Mouse (Mus musculus) cerebral cortex, adult 2 months (tissue): ENCODE measurements around the gene B130006D01Rik.

Source experiments
- WGBS: fragments of 180-500 bp; shearing (Covaris S2); methylation state at CpG from one replicate; pipeline ENCODE4 v1.1.7; 2018; 5-methylcytosine and 5-hydroxymethylcytosine counted together

B130006D01Rik gene

GRCm38 (mm10) chr11:95723287-95723686, at the start of gene B130006D01Rik:
Gene B130006D01Rik, plus strand, starts transcription at chr11:95723587.
- WGBS: 90% methylated on average over 5 of the region's 5 CpGs

DNA sequence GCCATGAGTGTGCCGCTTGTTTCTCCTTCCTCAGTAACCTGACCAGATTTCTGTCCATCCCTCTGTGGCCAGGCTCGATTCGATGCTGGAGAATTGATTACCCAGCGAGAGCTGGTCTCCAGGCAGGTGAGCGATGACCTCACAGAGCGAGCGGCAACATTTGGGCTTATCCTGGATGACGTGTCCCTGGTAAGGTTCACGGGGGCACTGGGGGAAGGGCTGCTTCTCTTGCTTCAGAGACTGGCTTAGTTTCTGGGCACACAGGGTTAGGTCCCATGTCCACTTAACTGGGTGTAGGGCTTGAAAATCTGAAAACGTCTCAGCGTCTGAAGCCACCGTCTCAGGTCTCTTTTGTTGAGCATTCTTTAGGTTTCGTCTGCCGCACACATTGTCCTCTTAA, 47.9 kb upstream of the B130006D01Rik start:
- 92% methylated on average over 14 of the region's 14 CpGs for WGBS

DNA sequence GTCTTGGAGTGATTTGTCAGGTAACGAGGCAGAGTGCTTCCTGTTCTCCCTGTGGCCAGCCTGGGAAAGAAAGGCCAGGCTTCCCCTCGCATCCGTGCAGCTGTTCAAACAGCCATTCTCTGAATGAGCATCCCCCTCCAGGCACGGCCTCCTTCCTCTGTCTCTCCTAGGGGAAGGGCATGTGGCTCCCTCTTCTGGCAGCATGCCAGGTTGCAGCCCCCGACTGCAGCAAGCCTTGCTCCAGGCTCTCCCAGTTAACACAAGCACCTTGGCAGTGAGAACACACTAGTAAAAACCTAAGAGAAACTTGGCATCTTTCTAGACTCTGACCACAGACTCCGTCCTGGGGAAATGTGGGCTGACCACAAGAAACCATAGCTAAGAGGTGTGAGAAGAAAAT, 47.1 kb upstream of the B130006D01Rik start:
- WGBS: 39% methylated on average over 6 of the region's 6 CpGs

DNA sequence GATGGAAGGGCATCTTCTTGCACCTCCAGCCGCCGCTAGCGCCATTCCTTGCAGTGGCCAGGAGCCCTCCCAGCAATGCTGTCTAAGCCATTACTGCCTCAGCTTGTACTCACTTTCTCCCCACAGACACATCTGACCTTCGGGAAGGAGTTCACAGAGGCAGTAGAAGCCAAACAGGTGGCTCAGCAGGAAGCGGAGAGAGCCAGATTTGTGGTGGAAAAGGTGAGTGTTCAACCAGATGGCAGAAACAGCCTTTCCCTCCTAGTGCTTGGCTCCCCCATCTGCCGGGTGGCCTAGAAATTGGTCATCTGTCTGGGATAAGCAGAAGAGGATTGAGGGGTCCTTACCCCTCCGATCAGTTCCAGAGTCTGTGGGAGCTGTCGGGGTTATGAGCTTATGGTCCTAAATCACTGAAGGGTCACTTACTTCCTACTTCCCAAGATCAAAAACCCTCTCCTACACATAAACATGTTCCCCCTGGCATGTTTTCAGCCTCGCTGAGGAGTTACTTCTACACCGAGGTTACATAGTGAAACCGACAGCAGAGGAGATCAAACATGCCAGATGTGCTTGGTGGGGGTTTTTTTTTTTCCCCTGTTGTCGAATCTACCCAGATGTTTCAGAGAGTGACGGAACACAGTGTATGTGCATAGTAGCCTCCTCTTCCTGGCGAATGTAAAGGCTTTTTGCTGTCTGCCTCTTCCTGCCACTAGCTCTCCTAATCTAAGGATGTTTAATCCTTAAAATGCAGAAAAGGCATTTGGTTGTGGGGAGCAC, 45.3 kb upstream of the B130006D01Rik start:
- 87% methylated on average over 14 of the region's 14 CpGs for WGBS

DNA sequence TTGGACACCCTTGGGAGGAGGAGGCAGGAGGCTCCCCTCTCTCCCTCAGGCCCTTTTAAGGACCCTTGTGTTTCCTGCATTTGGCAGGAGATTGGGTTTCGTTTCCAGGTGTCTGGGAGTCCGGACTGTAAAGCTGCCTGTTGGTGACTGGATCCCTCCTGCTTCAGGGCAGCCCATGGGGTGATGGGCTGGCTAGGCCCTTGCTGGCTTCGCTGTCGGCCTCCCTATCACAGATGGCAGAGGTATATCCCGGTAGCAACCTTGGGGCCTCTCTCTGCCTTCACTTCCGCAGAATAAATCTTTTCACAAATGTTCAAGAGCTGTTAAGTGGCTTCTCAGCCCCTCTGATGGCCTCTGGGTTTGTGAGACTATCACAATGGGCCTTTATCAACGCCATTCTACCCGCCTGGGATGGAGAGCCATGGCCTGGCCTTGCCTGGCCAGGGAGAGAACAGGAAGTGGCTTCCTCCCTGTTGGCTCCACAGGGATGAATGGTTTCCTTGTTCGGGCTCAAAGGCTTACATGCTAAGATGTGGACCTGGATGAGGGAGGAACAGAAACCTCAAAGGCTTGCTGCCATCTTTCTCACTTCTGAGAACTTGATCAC, 41.3 kb upstream of the B130006D01Rik start:
- 73% methylated on average over 9 of the region's 9 CpGs for WGBS

GRCm38 (mm10) chr11:95682946-95683345, 40.4 kb upstream of the B130006D01Rik start:
- WGBS: 92% methylated on average over 3 of the region's 3 CpGs

- WGBS: 3% methylated on average over 4 of the region's 4 CpGs
Observed at GRCm38 (mm10) chr11:95686031-95686430, 37.4 kb upstream of the B130006D01Rik start.

DNA sequence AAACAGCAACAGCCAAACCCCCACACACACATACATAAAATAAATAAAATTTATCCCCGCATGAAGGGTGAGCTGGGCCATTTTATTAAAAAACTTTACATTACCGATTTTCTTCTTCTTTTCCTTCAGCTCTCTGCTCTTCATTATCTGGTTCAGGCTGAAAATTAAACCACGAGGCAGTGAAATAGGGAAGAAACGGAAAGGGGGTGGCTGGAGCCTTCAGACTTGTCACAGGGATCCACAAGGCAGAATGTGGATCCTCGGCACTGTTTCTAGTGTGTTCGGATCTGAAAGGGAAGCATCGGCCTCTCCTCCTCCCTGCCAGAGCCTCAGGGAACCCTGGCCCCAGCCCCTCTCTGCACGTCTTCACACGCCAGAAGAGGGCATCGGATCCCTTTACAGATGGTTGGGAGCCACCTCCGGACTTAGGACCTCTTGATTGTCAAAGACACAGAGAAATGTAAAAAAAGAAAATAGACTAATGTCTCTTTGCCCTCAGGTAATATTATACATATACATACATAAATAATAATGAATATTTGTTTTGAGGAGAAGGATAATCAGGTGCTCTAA, 36.2 kb upstream of the B130006D01Rik start:
- WGBS: 48% methylated on average over 11 of the region's 11 CpGs

- 68% methylated on average over 6 of the region's 6 CpGs for WGBS
Observed at GRCm38 (mm10) chr11:95688515-95688914, 34.9 kb upstream of the B130006D01Rik start.

DNA sequence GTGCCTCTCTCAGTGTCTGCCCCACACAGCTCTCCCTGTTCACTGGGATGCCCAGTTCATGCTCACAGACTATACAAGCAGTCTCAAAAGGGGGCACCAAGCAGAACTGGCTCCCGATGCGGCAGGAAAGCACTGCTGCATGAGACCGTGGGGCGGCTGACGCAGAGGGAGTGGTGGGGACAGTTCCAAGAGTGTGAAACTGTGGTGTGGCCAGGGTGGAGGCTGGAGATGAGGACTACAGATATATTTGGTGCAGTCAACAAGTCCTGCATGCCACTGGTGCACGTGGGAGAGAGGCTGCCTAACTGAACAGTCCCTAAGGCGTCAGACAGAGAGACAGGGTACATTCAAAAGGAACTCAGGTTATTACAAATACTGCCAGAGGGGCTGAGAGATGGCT, 34.4 kb upstream of the B130006D01Rik start:
- 50% methylated on average over 7 of the region's 7 CpGs for WGBS

- 64% methylated on average over 3 of the region's 3 CpGs for WGBS
Observed at GRCm38 (mm10) chr11:95689544-95689943, 33.8 kb upstream of the B130006D01Rik start.

DNA sequence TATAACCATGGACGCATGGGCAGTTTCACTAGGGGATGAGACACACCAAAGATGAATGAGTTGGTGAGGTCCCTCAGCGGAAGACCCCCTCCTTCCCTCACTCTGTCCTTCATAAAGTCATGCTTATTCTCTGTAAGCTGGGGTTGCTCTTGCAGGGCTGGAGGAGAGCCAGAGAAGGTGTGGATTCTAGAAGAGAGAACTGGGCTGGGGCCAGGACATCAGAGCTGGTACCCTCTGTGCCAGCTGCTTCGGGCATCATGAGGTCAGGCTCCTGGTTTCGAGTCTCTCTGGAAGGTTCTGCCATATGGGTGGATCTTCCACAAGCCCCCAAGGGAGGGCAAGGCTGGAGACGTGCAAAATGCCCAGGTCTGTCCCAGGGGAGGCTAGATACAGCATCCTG, 24.8 kb upstream of the B130006D01Rik start:
- 83% methylated on average over 5 of the region's 5 CpGs for WGBS

DNA sequence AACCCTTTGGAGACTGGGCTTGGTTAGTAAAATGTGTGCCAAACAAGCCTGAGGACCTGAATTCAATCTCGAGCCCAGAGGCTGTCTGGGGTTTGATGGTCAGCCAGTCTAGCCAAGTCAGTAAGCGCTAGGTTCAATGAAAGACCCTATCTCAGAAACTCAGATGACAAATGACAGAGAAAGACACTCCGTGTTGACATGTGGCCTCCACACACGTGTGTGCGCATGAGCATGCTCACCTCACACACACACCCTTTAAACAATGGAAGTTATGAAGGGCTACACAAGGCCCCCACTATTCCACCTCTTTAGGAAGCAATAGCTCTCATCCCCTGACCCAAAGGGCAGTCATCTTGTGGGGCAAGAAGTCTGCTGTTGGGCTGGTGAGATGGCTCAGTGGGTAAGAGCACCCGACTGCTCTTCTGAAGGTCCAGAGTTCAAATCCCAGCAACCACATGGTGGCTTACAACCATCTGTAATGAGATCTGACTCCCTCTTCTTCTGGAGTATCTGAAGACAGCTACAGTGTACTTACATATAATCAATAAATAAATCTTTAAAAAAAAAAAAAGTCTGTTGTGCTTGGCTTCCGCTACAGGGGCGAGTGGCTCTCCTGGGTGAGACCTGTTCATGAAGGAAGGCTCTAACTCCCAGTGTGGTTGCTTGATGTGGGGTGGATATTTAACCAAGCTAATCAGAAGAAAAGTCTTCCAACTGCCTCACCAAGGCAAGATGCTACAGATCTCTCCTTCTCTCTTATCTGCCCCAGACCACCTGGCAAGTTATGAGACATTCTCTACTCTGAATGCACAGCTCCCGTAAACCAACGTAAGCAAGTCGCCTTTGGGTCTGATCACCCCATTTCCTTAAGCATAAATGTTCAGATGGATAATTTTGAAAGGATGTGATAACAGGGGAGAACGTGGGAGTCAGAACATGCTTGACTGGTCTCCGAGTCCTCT, 22.3 kb upstream of the B130006D01Rik start:
- WGBS: 90% methylated on average over 13 of the region's 13 CpGs

- WGBS: 74% methylated on average over 12 of the region's 12 CpGs
Observed at GRCm38 (mm10) chr11:95704032-95704969, 19.1 kb upstream of the B130006D01Rik start.

- 35% methylated on average over 4 of the region's 4 CpGs for WGBS
Observed at GRCm38 (mm10) chr11:95704970-95705330, 18.4 kb upstream of the B130006D01Rik start.

GRCm38 (mm10) chr11:95709534-95710040, 13.8 kb upstream of the B130006D01Rik start:
- 92% methylated on average over 6 of the region's 6 CpGs for WGBS

- WGBS: 83% methylated on average over 7 of the region's 7 CpGs
Observed at GRCm38 (mm10) chr11:95710478-95710877, 12.9 kb upstream of the B130006D01Rik start.

GRCm38 (mm10) chr11:95712085-95712562, 11.3 kb upstream of the B130006D01Rik start:
- 10% methylated on average over 12 of the region's 12 CpGs for WGBS

- under 1% methylated on average over 73 of the region's 103 CpGs for WGBS
Observed at GRCm38 (mm10) chr11:95712563-95713224, 10.7 kb upstream of the B130006D01Rik start, which contains the start of gene Zfp652. Gene Zfp652, plus strand, starts transcription at chr11:95712673.
